Mouse (Mus musculus): ENCODE measurements around the gene Noxred1. TPM values are rescaled to one million over a fixed set of nuclear protein-coding genes. Genes with fewer than 3 reads are reported as not detected.

The Noxred1 gene
- polyA plus RNA-seq, 1 experiment from 2014 or later: 0.21 TPM

GRCm38 (mm10) chr12:87199973-87200586, 38.5 kb downstream of the Noxred1 start, which contains the start of gene Tmed8:
Gene Tmed8, minus strand, starts transcription at chr12:87200454.
- Histone ChIP-seq H3K9me3 (ENCODE audit: control insufficient read depth) (no peaks in the 10 kb centered on the region), H3K4me1 (replicated peaks; ENCODE audit: control insufficient read depth, insufficient read depth, low read length) (no peaks in the 10 kb centered on the region), H3K27ac (ENCODE audit: low read depth, low read length) (no peak within 1 kb of the TSS), H3K4me2 (replicated peaks; ENCODE audit: low read depth) (peak within 1 kb of the TSS; percentile 82), H3K36me3 (ENCODE audit: control insufficient read depth, insufficient read depth) (no peaks in the 10 kb centered on the region), H3K27me3 (replicated peaks; ENCODE audit: control insufficient read depth, insufficient read depth, low read length) (no peaks in the 10 kb centered on the region), H3K9ac (ENCODE audit: low read depth, low read length) (peak within 1 kb of the TSS; percentile 73), H3K4me3 (ENCODE audit: low read depth, low read length) (peak within 1 kb of the TSS; percentile 59)
- no peak for TF ChIP-seq CTCF (IDR thresholded peaks at IDR 0.05; ENCODE audit: low read depth)
- peak; percentile 81 for ATAC-seq
- under 1% methylated on average over 66 of the region's 70 CpGs for WGBS

DNA sequence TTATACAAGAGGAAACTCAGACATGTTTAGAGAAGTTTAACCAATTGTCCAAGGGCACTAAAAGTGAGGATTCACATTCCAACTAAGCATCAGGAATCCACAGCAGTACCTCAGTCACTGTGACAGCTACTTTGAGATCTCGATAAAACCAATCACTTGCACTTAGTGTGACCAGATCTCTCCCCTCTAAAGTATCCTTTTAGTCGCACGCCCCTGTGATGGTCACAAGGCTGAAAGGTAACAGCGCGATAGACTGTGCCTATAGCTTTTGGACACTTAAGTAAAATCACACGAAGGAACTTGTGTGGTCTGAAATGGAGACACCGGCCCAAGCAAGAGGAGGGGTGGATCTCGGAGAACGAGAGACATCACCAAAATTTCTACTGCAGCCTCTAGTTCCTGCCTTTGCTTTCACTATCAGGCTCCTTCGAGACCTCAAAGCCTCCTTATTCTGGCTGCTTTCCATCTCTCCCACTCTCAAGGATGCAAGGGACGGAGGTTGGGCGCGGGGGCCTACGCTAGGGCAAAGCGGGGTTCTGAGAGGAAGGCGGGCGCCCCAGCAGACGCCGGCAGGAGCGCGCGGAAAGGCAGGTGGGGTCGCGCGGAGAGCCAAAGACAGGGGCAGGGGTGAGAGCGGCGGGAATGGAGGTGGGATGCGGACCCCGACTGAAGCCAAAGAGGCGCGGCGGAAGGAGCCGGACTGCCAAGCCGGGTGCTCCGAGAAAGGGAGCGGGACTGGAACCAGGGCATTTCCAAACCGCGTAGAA, 39.1 kb downstream of the Noxred1 start, which contains the start of gene Samd15:
Samd15 (plus strand) TSS at position 518 of the 767 bp plus-strand sequence.
- H3K27me3 ChIP-seq (replicated peaks; ENCODE audit: control insufficient read depth, insufficient read depth, low read length): no peaks in the 10 kb centered on the region
- H3K4me2 ChIP-seq (replicated peaks; ENCODE audit: low read depth): peak within 1 kb of the TSS; percentile 82
- no peak for TF ChIP-seq CTCF (IDR thresholded peaks at IDR 0.05; ENCODE audit: low read depth)
- no peaks in the 10 kb centered on the region for H3K36me3 ChIP-seq (ENCODE audit: control insufficient read depth, insufficient read depth)
- H3K9me3 ChIP-seq (ENCODE audit: control insufficient read depth): no peaks in the 10 kb centered on the region
- H3K4me3 ChIP-seq (ENCODE audit: low read depth, low read length): peak within 1 kb of the TSS; percentile 59
- no peaks in the 10 kb centered on the region for H3K4me1 ChIP-seq (replicated peaks; ENCODE audit: control insufficient read depth, insufficient read depth, low read length)
- 2% methylated on average over 38 of the region's 38 CpGs for WGBS
- ATAC-seq: peak; percentile 58; the same call in 1 of the 2 replicates
- no peak within 1 kb of the TSS for H3K27ac ChIP-seq (ENCODE audit: low read depth, low read length)
- H3K9ac ChIP-seq (ENCODE audit: low read depth, low read length): peak within 1 kb of the TSS; percentile 73

DNA sequence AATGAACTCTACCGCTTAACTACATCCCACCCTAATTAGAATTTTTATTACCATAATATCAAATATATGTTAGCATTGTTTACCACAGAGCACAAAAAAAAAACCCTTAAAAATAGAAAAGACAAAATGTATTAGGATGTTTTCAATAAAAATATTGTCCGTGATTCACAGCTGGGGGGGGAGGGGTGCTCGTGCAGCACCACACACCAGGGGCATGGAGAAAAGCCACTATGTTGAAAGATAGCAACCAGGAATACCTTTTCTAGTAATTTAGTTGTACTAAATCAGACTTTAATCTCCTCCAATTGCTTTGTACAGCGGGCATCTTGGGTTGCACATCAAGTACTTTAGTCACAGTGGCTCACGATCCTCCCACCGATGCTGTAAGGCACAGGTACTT, 39.7 kb downstream of the Noxred1 start:
- no peaks in the 10 kb centered on the region for H3K9me3 ChIP-seq (ENCODE audit: control insufficient read depth)
- no peak for ATAC-seq
- no peaks in the 10 kb centered on the region for H3K4me1 ChIP-seq (replicated peaks; ENCODE audit: control insufficient read depth, insufficient read depth, low read length)
- TF ChIP-seq CTCF (IDR thresholded peaks at IDR 0.05; ENCODE audit: low read depth): no peak
- no peak overlapping the region for H3K27ac ChIP-seq (ENCODE audit: low read depth, low read length)
- 68% methylated on average over 6 of the region's 6 CpGs for WGBS
- peak overlapping the region; percentile 73 for H3K9ac ChIP-seq (ENCODE audit: low read depth, low read length)
- no peaks in the 10 kb centered on the region for H3K27me3 ChIP-seq (replicated peaks; ENCODE audit: control insufficient read depth, insufficient read depth, low read length)
- peak overlapping the region; percentile 59; the same call in 1 of the 2 replicates for H3K4me3 ChIP-seq (ENCODE audit: low read depth, low read length)
- H3K4me2 ChIP-seq (replicated peaks; ENCODE audit: low read depth): peak overlapping the region; percentile 82; the same call in 1 of the 2 replicates
- H3K36me3 ChIP-seq (ENCODE audit: control insufficient read depth, insufficient read depth): no peaks in the 10 kb centered on the region

GRCm38 (mm10) chr12:87196310-87196709, 42.2 kb downstream of the Noxred1 start:
- no peak for ATAC-seq
- H3K9ac ChIP-seq (ENCODE audit: low read depth, low read length): no peak overlapping the region
- H3K36me3 ChIP-seq (ENCODE audit: control insufficient read depth, insufficient read depth): no peaks in the 10 kb centered on the region
- H3K4me2 ChIP-seq (replicated peaks; ENCODE audit: low read depth): no peak overlapping the region
- no peak overlapping the region for H3K27ac ChIP-seq (ENCODE audit: low read depth, low read length)
- H3K4me3 ChIP-seq (ENCODE audit: low read depth, low read length): no peak overlapping the region
- H3K9me3 ChIP-seq (ENCODE audit: control insufficient read depth): no peaks in the 10 kb centered on the region
- TF ChIP-seq CTCF (IDR thresholded peaks at IDR 0.05; ENCODE audit: low read depth): no peak
- no peaks in the 10 kb centered on the region for H3K27me3 ChIP-seq (replicated peaks; ENCODE audit: control insufficient read depth, insufficient read depth, low read length)
- no peaks in the 10 kb centered on the region for H3K4me1 ChIP-seq (replicated peaks; ENCODE audit: control insufficient read depth, insufficient read depth, low read length)

DNA sequence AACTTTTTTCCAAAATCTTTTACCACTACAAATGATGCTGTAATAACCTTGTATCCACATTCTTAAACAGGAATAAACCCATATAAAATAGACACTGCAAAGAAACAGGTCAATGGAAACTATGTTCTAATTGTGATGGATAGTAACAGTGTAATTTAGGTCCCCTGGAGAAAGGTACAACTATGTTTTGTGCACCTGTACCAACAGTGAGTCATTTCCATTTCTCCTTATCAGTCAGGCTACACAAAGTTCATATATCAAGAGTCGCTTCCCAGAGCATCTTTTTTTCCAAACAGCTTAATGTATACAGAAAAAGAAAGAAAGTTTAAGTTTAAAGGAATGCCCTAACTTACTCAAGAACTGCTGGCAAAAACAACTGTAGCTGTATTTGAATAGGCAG, 43.5 kb downstream of the Noxred1 start:
- Histone ChIP-seq H3K27ac (ENCODE audit: low read depth, low read length) (no peak overlapping the region), H3K4me2 (replicated peaks; ENCODE audit: low read depth) (no peak overlapping the region), H3K4me3 (ENCODE audit: low read depth, low read length) (no peak overlapping the region), H3K9me3 (ENCODE audit: control insufficient read depth) (no peaks in the 10 kb centered on the region), H3K9ac (ENCODE audit: low read depth, low read length) (no peak overlapping the region), H3K4me1 (replicated peaks; ENCODE audit: control insufficient read depth, insufficient read depth, low read length) (no peaks in the 10 kb centered on the region), H3K27me3 (replicated peaks; ENCODE audit: control insufficient read depth, insufficient read depth, low read length) (no peaks in the 10 kb centered on the region), H3K36me3 (ENCODE audit: control insufficient read depth, insufficient read depth) (no peaks in the 10 kb centered on the region)
- 31% methylated on average over 1 of the region's 1 CpGs for WGBS
- no peak for TF ChIP-seq CTCF (IDR thresholded peaks at IDR 0.05; ENCODE audit: low read depth)
- ATAC-seq: no peak

GRCm38 (mm10) chr12:87193008-87193407, 45.5 kb downstream of the Noxred1 start:
- Histone ChIP-seq H3K27me3 (replicated peaks; ENCODE audit: control insufficient read depth, insufficient read depth, low read length) (no peaks in the 10 kb centered on the region), H3K4me2 (replicated peaks; ENCODE audit: low read depth) (no peak overlapping the region), H3K4me3 (ENCODE audit: low read depth, low read length) (no peak overlapping the region), H3K36me3 (ENCODE audit: control insufficient read depth, insufficient read depth) (no peaks in the 10 kb centered on the region), H3K9ac (ENCODE audit: low read depth, low read length) (no peak overlapping the region), H3K4me1 (replicated peaks; ENCODE audit: control insufficient read depth, insufficient read depth, low read length) (no peaks in the 10 kb centered on the region), H3K9me3 (ENCODE audit: control insufficient read depth) (no peaks in the 10 kb centered on the region), H3K27ac (ENCODE audit: low read depth, low read length) (no peak overlapping the region)
- WGBS: 83% methylated on average over 3 of the region's 3 CpGs
- ATAC-seq: no peak
- no peak for TF ChIP-seq CTCF (IDR thresholded peaks at IDR 0.05; ENCODE audit: low read depth)

Data from intestine, postnatal 0 days (tissue).